Mouse (Mus musculus) CH12.LX (cell line): ENCODE results near the gene Mrgprg.

Experiments used
- CTCF ChIP-seq, 2 experiments: IDR thresholded peaks in 1 of 2; conservative IDR thresholded peaks in 1 of 2; 2 replicates each; pipeline ENCODE4 v1.5.1; 2011 to 2012; ENCODE audit warnings: low read depth in 2 of 2, low read length in 2 of 2, improper control_type of control experiment in 1 of 2, inconsistent platforms in 1 of 2, mild to moderate bottlenecking in 1 of 2, moderate library complexity in 1 of 2
- ELF1 ChIP-seq: IDR thresholded peaks from 2 replicates; pipeline ENCODE4 v1.6.1; 2014; ENCODE audit warnings: low read depth, mild to moderate bottlenecking, inconsistent platforms, low read length, improper control_type of control experiment
- MXI1 ChIP-seq: IDR thresholded peaks from 2 replicates; pipeline ENCODE4 v1.6.1; 2011; ENCODE audit warnings: mild to moderate bottlenecking, low read depth, low read length, improper control_type of control experiment
- MYC ChIP-seq: IDR thresholded peaks from 2 replicates; pipeline ENCODE4 v1.6.1; 2011; ENCODE audit warnings: low read depth, mild to moderate bottlenecking, improper control_type of control experiment, low read length
- POLR2A ChIP-seq: IDR thresholded peaks from 2 replicates; pipeline ENCODE4 v1.6.1; 2011; ENCODE audit warnings: low read depth, mild to moderate bottlenecking, improper control_type of control experiment, low read length
- RCOR1 ChIP-seq: conservative IDR thresholded peaks from 2 replicates; pipeline ENCODE4 v1.6.1; 2012; ENCODE audit warnings: low read depth, mild to moderate bottlenecking, inconsistent platforms, low read length, improper control_type of control experiment

DNA sequence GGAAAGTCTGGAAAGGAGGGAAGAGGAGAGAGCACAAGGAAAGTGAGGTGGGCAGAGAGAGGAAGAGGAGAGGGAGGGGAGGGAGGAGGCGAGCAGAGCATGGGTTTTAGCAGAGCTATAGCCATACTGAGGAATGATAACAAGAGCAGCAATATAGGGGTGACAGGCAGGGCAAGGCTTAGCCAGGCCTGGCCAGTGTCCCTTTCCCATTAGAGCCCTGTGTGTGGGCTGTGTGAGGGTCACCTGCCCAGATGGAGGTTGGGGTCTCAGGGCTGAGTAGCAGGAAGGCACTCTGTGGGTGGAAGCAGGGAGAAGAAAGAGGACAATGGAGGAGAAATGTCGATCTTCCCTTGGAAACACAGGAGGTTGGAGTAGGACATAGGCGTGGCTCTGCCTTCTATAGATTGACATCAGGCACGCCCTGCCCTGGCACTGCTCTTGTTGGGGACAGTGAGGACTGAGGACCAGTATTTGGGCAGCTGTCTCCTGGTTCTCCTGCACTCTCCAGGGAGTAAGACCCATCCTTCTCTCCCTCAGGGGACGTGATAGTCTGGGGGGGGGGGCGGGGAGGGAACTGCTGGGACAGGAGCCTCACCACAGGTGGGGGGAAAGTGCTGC is 16.7 kb upstream of the Mrgprg start:
- TF ChIP-seq CTCF (conservative IDR thresholded peaks at IDR 0.05 in 1 of 2, IDR thresholded peaks at IDR 0.05 in 1 of 2; ENCODE audit: low read depth in 2 of 2, low read length in 2 of 2) (no peak), ELF1 (no peak), RCOR1 (no peak), MYC (no peak), POLR2A (no peak), MXI1 (no peak)
